Mouse (Mus musculus) right cerebral cortex, adult 2 months (tissue): ENCODE results near the gene Itgb8.
A peak's percentile ranks its signal among the peaks of the same experiment; 100 is the strongest.

Experiments used
- DNase-seq, 2 experiments: peaks; one replicate each; pipeline ENCODE4 v3.0.0; 2021 to 2022; ENCODE audit warnings: low spot score in 2 of 2

Gene Itgb8

DNA sequence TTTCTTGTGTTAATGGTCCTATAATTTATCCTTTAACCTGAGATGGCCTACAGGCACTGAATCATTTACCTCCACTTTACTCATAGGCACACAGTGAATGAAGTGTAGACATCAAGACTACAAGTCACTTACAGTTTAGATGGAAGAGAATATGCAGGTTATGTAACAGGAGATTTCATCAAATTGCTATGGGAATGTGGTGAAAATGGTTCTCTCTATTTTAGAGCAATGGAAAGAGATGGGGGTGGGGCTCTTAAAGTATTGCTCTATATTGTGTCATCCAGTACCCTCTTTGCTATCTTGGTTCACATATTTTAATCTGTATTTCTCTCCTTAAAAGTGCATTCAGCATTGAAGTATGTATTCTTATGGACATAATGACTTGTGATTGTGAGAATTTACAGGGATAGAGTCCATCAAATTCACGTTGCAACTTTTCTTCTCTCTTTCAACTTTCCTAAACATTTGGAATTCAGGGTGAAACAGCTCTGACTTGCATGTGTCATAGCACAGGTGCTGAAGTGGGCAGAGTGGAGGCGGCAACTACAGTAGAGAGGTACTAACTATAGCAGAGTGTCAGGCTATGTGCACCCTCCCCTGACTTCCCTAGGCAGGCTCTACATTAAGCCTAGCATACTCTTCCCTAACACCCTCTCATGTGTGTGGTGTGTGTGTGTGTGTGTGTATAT is 29.1 kb downstream of the Itgb8 start:
- peak; percentile 50 to 64 for DNase-seq

DNA sequence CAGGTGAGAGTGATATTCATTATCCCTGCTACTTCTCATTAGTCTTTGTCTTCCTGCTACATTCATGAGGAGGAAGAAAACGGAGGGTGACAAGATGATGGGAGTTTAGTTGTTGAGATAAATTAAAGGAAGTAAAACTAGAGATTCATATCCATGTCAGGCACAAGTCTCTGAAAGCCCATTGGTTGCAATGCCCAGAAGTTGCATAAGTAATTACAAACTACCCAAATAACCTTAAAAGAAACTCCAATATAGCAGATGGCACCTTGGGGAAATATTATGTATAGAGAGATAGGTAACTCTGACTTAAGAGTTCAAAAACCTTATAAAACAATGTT is 31.2 kb downstream of the Itgb8 start:
- no peak for DNase-seq

DNA sequence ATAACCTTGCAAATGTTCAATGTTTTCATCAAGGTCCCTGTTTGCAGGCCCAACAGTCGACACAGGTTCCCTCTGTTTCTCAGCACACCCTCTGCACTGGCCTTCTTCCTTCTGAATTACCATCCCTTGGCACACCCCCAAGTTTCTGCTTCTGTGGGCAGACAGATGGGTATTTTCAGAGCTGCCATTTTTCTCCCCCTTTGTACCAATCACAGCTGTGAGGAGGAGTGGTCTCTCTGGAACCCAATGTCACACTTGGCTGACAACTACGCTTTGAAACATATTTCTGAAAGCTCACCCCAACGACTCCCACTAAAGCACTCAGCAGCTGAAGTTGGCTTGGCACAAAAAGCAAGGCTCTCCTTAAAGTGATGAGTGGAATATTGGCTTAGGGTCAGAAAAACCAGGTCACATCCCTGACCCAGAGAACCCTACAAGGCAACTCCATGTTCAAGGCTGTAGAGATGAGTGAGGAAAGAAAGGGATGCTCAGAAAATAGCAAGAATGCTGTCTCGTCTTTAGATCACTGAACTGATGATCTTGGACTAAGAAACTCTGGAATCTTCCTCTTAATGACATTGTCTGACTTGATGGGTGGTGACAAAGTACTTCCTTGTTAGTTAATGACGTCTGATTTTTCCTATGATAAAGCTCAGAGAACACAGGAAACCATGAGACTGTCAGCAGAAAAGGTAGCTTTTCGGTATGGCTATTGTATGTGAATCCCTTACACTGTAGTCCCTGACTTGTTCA is 31.7 kb downstream of the Itgb8 start:
- peak; percentile 60 to 67 for DNase-seq

DNA sequence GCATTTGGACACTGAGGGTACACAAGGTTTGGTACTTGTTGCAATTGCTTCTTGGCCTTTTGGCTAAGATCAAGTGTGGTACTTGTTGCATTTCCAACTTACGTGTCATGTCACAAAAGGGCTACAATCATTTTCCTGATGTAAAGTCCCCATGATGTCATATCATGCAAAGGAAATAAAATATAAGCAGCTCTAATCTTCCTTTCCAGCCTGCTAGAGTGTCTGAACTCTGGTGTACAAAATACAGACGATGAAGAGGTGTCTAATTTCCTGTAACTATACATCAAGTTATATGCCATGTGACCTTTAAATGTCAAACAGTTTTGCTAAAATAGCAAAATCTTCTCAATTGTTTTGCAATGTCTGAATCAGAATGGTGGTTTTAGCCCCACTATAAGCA is 34.2 kb downstream of the Itgb8 start:
- no peak for DNase-seq

- no peak for DNase-seq
Observed at GRCm38 (mm10) chr12:119202766-119203165, 35.8 kb downstream of the Itgb8 start.

DNA sequence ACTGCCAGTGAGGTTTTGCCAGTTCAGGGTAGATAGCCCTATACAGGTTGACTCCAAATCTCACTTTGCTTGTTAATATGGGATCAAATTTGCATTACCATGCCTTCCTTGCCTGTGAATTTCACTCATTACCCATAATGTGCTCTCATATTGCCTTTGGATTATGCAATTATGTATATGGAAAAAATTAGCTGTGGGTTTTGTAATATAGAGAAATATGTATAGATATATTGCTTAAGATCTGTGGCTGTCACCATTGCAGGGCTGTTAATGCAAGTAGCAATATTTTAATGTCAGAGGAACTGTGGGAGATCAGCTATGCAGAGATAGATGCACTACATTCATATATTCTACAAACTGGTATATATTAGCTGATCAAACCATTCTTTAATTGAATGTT is 43.5 kb downstream of the Itgb8 start:
- DNase-seq, result no peak

GRCm38 (mm10) chr12:119189814-119190213 is 48.8 kb downstream of the Itgb8 start:
- DNase-seq, result no peak

DNA sequence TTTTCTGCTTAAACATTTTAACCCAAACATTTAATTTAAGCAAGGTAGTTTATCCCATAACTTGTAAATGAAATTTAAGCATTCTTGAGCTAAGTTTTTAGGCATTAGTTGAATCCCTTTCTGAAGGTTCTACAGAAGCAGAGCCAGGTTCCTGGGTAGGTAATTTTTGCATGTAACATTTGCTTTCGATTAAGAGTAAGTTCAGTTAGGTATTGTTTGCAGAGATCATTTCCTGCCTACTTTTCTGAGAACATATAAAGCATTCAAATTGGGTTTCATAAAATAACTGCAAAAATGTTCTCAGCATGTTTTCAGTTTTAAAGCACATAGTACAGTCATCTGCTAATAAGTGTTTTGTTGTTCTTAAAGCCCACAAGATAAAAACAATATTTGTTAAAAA is 53.2 kb downstream of the Itgb8 start:
- no peak for DNase-seq

DNA sequence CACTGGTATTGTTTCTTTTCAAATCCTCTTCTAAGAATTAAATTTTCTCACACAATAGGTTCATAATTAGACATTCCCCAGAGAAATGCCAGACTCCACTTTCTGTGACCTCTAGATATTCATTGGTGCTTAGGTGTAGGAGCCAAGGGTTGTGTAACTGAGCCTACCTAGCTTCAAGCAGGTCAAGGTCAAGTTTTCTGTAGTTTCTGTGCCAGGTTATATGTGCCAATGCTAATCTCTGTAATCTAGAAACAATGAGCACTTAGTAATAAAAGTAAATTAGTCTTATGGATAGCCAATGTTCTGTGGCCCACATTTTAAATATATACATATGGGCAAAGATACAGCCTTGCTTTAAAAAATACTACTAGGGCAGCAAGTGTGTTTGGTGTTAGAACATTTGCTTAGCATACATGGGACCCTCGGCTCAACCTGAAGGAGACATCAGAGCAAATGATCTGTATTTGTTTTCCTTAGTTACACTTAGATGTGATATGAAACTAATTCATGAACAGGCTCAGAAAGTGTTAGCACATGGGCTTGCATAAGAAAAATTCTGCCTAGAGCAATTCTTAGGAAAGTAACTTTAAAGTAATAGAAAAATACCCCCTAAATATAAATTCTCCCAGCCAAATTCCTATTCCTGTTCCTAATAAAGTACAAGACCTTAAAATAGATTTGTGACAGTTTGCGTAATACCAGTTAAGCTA is 56.2 kb downstream of the Itgb8 start:
- no peak for DNase-seq

GRCm38 (mm10) chr12:119176017-119176416 is 62.6 kb downstream of the Itgb8 start:
- no peak for DNase-seq

GRCm38 (mm10) chr12:119169828-119170539 is 68.6 kb downstream of the Itgb8 start:
- DNase-seq, result no peak

DNA sequence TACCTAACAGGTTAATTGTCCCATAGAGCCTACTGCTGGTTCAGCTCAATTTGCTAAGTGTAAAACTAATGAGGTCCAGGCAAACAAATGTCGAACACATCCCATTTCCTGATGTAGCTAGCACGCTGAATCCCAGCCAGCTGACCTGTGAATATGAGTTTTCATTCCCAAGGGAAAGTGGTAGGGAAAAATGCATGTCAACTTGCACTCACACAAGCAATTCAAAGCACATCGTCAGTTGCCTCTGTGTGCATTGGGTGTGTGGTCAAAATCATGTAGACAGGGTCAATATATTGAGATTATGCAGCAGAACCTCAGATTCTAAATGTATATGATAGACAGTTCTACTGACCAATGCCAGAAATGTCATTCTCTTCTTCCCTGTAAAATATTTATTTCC is 69.5 kb downstream of the Itgb8 start:
- no peak for DNase-seq

DNA sequence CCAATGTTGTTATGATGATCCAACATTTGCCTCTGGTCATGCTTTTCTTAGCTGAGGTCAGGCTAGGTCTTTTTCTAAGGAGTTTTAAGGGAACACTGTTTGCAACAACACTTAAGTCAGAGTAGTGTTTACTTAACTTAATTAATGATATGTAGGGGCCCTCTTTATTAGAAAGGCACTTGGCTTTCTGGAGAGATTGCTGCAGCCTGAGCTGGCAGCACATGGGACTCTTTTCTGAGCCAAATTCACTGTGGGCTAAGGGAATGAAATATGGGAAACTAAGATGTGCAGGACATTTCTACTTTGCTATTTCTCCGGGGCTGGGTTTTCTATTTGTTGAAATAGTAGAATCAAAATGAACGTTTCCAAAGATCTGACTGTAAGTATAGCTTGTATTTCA is 73.5 kb downstream of the Itgb8 start:
- DNase-seq, result no peak

- no peak for DNase-seq
Observed at GRCm38 (mm10) chr12:119164672-119165071, 73.9 kb downstream of the Itgb8 start.

GRCm38 (mm10) chr12:119164176-119164575 is 74.4 kb downstream of the Itgb8 start:
- DNase-seq, result peak in 1 of 2 experiments; percentile 21

DNA sequence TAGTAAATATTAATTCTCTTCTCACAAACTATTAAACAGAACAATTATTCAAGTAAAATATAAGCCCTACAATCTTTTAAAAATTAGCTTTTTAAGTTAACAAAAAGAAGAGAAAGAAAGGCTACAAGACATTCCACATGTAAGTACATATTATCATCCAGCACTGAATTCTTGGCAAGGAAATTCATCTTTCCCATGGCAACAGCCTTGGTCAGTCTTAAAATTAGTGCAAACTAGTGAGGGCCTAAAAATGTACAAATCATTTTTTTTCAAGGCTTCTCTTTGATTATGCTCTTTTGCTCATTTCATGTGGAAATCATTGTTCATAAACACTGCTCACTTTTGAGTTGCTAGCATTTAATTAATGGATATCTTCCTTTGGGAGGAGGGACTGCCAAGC is 77.8 kb downstream of the Itgb8 start:
- DNase-seq, result no peak

GRCm38 (mm10) chr12:119159254-119159933 is 79.2 kb downstream of the Itgb8 start:
- DNase-seq, result no peak

DNA sequence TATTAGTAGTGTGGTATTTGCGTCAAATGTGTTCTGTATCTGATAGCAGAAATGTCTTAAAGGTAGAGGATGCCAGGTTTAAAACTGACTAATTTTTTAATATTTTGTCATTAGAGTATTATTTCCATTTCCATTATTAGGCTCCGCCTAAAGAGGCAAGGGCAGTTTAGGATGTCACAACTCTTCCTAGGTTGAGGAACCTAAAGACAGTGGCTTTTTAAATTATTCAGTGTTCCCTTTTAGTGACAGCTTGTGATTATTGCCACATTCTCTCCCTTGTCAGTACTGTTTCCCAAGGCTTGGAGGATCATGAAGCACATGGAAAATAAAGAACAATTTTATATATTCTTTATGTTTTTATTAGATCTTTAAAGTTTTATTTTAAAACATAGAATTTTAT is 80.9 kb downstream of the Itgb8 start:
- no peak for DNase-seq

- no peak for DNase-seq
Observed at GRCm38 (mm10) chr12:119157068-119157467, 81.5 kb downstream of the Itgb8 start.

- DNase-seq, result no peak
Observed at GRCm38 (mm10) chr12:119155566-119155965, 83.0 kb downstream of the Itgb8 start.

- DNase-seq, result no peak
Observed at GRCm38 (mm10) chr12:119150956-119151355, 87.6 kb downstream of the Itgb8 start.

DNA sequence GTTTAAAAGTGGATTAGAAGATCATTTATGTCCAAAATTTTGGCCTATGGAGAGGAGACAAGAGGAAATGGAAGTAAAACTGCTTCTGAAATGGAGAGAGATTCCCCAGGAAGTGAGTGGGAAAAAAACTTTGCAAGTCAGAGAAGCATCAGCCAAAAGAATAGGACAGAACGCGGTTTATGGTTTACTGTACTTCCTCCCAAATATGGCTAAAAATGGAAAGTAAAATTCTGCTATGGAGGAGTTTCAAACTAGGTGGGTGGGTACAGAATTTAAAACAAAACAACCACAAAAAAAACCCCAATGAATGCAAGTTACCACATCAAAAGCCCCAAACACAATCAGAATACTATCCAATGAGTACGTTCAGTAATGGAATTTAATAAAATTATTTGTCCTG is 90.8 kb downstream of the Itgb8 start:
- no peak for DNase-seq
